Mouse (Mus musculus) midbrain, embryonic 11.5 days (tissue): ENCODE measurements around the gene Ddx18. TPM values are rescaled to one million over a fixed set of nuclear protein-coding genes. Genes with fewer than 3 reads are reported as not detected.
A peak's percentile ranks its signal among the peaks of the same experiment; 100 is the strongest.

Experiments used
- ATAC-seq: fragments of 200-750 bp; cut with Nextera tagmentation; 2 replicates; pipeline ENCODE4 v1.8.0; 2017; ENCODE audit warnings: moderate TSS enrichment, moderate library complexity; ENCODE audit not compliant: low FRiP score
- DNase-seq: peaks from one replicate; pipeline ENCODE4 v3.0.0; 2015; ENCODE audit warnings: low spot score; ENCODE audit errors: missing footprints
- H3K27ac ChIP-seq: fragments of 300-500 bp; sonication (generic); 2 replicates; pipeline ENCODE4 v1.5.1; 2014; ENCODE audit warnings: low read depth, low read length
- H3K27me3 ChIP-seq: fragments of 300-500 bp; sonication (generic); 2 replicates; pipeline ENCODE4 v1.6.1; 2014; ENCODE audit warnings: mild to moderate bottlenecking, low read length, moderate library complexity, mixed read lengths; ENCODE audit not compliant: control insufficient read depth, insufficient read depth
- H3K36me3 ChIP-seq: fragments of 300-500 bp; sonication (generic); 2 replicates; pipeline ENCODE4 v1.6.1; 2014; ENCODE audit warnings: mild to moderate bottlenecking, low read length, moderate library complexity, mixed read lengths; ENCODE audit not compliant: control insufficient read depth, insufficient read depth
- H3K4me1 ChIP-seq: fragments of 300-500 bp; sonication (generic); 2 replicates; pipeline ENCODE4 v1.6.1; 2014; ENCODE audit warnings: low read length; ENCODE audit not compliant: control insufficient read depth, insufficient read depth
- H3K4me2 ChIP-seq: fragments of 300-500 bp; sonication (generic); 2 replicates; pipeline ENCODE4 v1.6.1; 2014; ENCODE audit warnings: mild to moderate bottlenecking, moderate library complexity
- H3K4me3 ChIP-seq: fragments of 300-500 bp; sonication (generic); 2 replicates; pipeline ENCODE4 v1.5.1; 2014; ENCODE audit warnings: low read depth, low read length
- H3K9ac ChIP-seq: fragments of 300-500 bp; sonication (generic); 2 replicates; pipeline ENCODE4 v1.6.1; 2014; ENCODE audit warnings: low read length
- H3K9me3 ChIP-seq: fragments of 300-500 bp; sonication (generic); 2 replicates; pipeline ENCODE4 v1.6.1; 2016; ENCODE audit warnings: low read length; ENCODE audit not compliant: control insufficient read depth
- WGBS: fragments of 180-500 bp; shearing (Covaris S2); extraction: QIAGEN DNeasy Blood & Tissue Kit; methylation state at CpG from one replicate; pipeline ENCODE4 v1.1.7; 2014; 5-methylcytosine and 5-hydroxymethylcytosine counted together
- polyA plus RNA-seq: library from polyadenylated mRNA; unstranded; fragments of >200 nt; fragmentation: Nextera tagmentation; extraction: Ambion mirVana; gene quantifications from 2 replicates; pipeline ENCODE4 v1.2.1, GENCODE M21; 2014

The Ddx18 gene
- polyA plus RNA-seq, 1 experiment from 2014 or later: 76.3 TPM

DNA sequence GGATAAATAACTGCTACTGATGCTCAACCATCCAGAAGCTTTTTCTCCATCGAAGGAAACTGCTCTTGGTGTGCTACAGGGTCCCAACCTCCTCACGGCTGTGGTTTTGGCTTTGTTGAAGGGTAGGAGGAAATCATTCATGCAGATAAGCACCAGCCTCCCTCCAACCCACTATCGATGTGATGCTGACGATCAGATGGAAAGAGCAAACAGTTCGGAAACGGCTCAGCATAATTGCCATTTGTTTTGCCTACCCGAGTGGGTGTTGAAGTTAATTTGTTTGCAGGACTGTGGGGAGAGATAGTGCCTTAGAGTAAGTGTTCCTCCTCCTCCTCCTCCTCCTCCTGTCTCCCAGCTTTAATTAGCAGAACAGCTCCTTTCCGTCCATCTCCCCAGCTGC, 27.4 kb downstream of the Ddx18 start:
- DNase-seq: no peak
- WGBS: 83% methylated on average over 8 of the region's 8 CpGs
- H3K36me3 ChIP-seq: no peaks in the 10 kb centered on the region
- no peak overlapping the region for H3K9ac ChIP-seq
- no peak overlapping the region for H3K4me3 ChIP-seq
- no peak overlapping the region for H3K27ac ChIP-seq
- no peaks in the 10 kb centered on the region for H3K4me1 ChIP-seq
- no peak overlapping the region for H3K4me2 ChIP-seq
- H3K27me3 ChIP-seq: no peaks in the 10 kb centered on the region
- H3K9me3 ChIP-seq: no peaks in the 10 kb centered on the region
- ATAC-seq: no peak

DNA sequence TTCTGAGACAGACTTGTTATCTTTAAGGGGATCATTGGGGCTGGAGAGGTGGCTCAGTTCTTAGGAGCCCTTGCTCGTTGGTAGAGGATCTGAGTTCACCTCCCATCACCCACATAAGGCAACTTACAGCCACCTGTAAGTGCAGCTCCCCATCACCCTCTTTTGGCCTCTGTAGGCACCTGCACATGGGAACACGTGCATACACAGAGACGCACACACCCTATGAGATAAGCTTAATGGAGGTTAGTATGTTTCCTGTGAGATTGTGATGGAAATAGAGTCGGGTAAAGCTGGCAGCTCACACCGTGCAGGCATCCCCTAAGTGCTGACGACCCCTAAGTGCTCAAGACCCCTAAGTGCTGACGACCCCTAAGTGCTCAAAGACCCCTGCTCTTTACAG, 36.4 kb downstream of the Ddx18 start:
- H3K9ac ChIP-seq: no peak overlapping the region
- peaks cover 18% of the 10 kb centered on the region for H3K27me3 ChIP-seq
- ATAC-seq: no peak
- no peaks in the 10 kb centered on the region for H3K36me3 ChIP-seq
- no peak for DNase-seq
- H3K9me3 ChIP-seq: no peaks in the 10 kb centered on the region
- H3K4me2 ChIP-seq: no peak overlapping the region
- no peak overlapping the region for H3K27ac ChIP-seq
- H3K4me3 ChIP-seq: no peak overlapping the region
- 72% methylated on average over 7 of the region's 7 CpGs for WGBS
- H3K4me1 ChIP-seq: peaks cover 11% of the 10 kb centered on the region

DNA sequence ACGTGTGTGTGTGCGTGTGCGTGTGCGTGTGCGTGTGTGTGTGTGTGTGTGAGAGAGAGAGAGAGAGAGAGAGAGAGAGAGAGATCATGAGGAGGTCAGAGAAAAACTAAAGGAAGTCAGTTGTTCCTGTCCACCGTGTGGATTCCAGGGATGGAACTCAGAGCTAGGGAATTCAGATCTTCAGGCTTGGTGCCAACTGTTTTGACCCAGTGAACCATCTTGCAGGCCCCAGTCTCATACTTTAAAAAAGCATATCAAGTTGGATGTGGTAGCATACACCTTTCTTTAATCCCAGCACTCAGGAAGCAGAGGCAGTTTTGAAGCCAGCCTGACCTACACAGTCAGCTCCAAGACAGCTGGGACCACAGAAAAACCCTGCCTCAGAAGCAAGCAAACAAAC, 38.5 kb downstream of the Ddx18 start:
- DNase-seq: no peak
- H3K9me3 ChIP-seq: no peaks in the 10 kb centered on the region
- H3K27ac ChIP-seq: no peak overlapping the region
- no peak overlapping the region for H3K4me3 ChIP-seq
- H3K36me3 ChIP-seq: no peaks in the 10 kb centered on the region
- ATAC-seq: no peak
- H3K9ac ChIP-seq: no peak overlapping the region
- H3K4me1 ChIP-seq: peaks cover 11% of the 10 kb centered on the region
- 89% methylated on average over 6 of the region's 6 CpGs for WGBS
- H3K27me3 ChIP-seq: peaks cover 18% of the 10 kb centered on the region
- H3K4me2 ChIP-seq: no peak overlapping the region

DNA sequence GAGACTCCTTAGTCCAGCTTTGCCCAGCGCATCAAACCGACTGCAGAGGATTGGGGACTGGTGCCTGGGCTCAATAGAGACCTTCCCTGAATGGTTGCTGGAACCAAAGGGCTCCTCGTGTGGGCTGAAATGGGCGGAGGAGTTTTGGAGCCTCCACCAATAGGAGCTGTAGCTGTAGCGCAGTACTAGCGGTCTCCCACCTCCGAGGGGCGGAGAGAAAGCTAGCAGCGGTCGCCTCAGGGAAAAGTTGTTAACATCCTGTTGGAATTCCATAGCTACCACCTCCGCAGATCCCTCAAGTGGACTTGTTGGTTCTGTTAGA, 39.4 kb downstream of the Ddx18 start, which contains the start of gene Htr5b:
Gene Htr5b (minus strand): TSS at position 67 of the 322 bp plus-strand sequence.
- Histone ChIP-seq H3K27me3 (peaks cover 18% of the 10 kb centered on the region), H3K27ac (no peak within 1 kb of the TSS), H3K4me3 (peak within 1 kb of the TSS; percentile 30), H3K4me1 (peaks cover 11% of the 10 kb centered on the region), H3K9me3 (no peaks in the 10 kb centered on the region), H3K36me3 (no peaks in the 10 kb centered on the region), H3K4me2 (peak within 1 kb of the TSS; percentile 45), H3K9ac (no peak within 1 kb of the TSS)
- under 1% methylated on average over 11 of the region's 11 CpGs for WGBS
- ATAC-seq (peak; percentile 94), DNase-seq (no peak)

DNA sequence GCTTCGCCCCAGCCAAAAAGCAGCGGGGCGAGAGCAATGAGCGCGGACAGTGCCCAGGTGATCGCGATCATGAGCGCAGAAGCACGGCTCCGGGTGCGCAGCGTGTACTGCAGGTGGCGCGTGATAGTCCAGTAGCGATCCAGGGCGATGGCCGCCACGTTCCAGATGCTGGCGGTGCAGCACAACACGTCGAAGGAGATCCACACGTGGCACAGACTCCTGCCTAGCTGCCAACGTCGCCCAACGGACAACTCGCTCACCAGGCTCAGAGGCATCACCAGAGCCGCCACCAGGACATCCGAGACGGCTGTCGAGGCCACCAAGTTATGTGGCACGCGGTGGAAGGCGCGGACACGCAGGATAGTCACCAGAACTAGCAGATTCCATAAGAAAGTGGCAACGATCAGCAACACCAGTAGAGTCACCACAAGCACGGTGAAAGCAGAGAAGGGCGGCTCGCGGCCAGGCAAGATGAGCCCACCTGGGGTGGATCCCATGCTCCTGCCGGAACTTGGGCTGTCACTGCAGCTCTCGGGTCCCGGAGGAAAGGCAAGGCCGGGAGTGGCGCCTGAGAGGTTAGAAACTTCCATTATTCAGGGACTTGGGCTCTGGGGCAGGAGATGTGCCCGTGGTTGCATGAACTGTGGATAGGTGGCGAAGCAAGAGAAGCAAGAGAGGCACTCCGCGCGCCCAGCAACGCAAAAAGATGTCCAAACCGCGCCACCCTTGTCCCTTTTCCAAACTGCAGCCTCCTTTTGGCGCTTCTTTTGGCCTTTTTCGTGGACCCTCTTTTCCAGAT, 40.0 kb downstream of the Ddx18 start:
- Histone ChIP-seq H3K9me3 (no peaks in the 10 kb centered on the region), H3K9ac (no peak overlapping the region), H3K4me3 (peak overlapping the region; percentile 30), H3K27ac (no peak overlapping the region), H3K27me3 (peaks cover 18% of the 10 kb centered on the region), H3K4me1 (peaks cover 11% of the 10 kb centered on the region), H3K4me2 (peak overlapping the region; percentile 45), H3K36me3 (no peaks in the 10 kb centered on the region)
- 12% methylated on average over 55 of the region's 55 CpGs for WGBS
- peak; percentile 95 for DNase-seq
- ATAC-seq: peak; percentile 56

DNA sequence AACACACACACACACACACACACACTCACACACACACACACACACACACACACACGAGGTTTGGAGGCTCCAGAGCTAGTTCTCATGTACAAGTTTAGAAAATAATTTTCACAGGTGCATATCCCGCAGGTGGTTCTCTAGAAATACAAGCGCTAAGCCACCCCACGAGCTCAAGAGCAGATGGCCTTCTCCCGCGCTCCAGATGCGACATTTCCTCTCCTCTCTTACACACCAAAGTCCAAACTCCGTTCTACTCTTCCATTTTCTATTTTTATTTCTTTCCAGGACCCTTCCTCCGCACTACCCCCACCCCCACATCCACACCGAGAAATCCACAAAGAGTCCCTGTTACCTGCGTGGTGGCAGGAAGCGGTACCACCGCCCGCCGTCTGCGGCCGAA, 40.7 kb downstream of the Ddx18 start:
- Histone ChIP-seq H3K9ac (no peak overlapping the region), H3K9me3 (no peaks in the 10 kb centered on the region), H3K4me1 (peaks cover 11% of the 10 kb centered on the region), H3K4me2 (peak overlapping the region; percentile 45), H3K36me3 (no peaks in the 10 kb centered on the region), H3K27ac (no peak overlapping the region), H3K27me3 (peaks cover 18% of the 10 kb centered on the region), H3K4me3 (peak overlapping the region; percentile 30)
- ATAC-seq: no peak
- 52% methylated on average over 17 of the region's 17 CpGs for WGBS
- DNase-seq: no peak

DNA sequence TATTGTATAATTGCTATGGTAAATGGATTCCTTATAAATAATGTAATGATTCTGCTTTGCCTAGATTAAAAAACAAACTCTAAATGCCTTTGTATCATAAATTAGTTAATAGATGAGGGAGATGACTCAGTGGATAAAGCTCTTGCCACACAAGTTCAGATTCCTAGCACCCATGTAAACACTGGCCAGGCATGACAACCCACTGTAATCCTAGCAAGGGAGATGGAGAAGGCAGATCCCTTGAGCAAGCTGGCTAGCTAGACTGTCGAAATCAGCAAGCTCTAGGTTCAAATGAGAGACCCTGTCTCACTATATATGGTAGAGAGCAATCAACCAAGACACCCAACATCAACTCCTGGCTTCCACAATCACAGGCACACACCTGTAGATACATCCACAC, 49.2 kb downstream of the Ddx18 start:
- no peak overlapping the region for H3K9ac ChIP-seq
- H3K27ac ChIP-seq: no peak overlapping the region
- ATAC-seq (no peak), DNase-seq (no peak)
- H3K4me1 ChIP-seq: no peaks in the 10 kb centered on the region
- WGBS: 48% methylated on average over 1 of the region's 1 CpGs
- H3K27me3 ChIP-seq: no peaks in the 10 kb centered on the region
- no peak overlapping the region for H3K4me2 ChIP-seq
- H3K36me3 ChIP-seq: no peaks in the 10 kb centered on the region
- no peak overlapping the region for H3K4me3 ChIP-seq
- H3K9me3 ChIP-seq: no peaks in the 10 kb centered on the region

DNA sequence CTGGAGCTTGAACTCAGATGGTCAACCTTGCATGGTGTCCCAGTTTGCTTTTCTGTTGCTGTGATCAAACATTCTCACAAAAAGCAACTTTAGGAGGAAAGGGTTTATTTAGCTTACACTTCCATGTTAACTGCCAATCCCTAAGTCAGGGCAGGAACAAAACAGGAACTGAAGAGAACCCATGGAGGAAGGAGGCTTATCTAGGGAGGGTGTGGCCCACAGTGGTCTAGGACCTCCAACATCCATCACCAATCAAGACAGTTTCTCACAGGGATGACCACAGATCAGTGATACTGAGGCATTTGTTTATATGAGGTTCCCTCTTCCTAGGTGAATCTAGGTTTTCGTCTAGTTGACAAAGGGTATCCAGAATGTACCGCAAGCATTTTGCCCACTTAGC, 55.8 kb downstream of the Ddx18 start:
- 98% methylated on average over 2 of the region's 2 CpGs for WGBS
- H3K4me2 ChIP-seq: no peak overlapping the region
- no peak for ATAC-seq
- no peak for DNase-seq
- no peak overlapping the region for H3K9ac ChIP-seq
- H3K9me3 ChIP-seq: no peaks in the 10 kb centered on the region
- no peaks in the 10 kb centered on the region for H3K27me3 ChIP-seq
- H3K27ac ChIP-seq: no peak overlapping the region
- H3K4me3 ChIP-seq: no peak overlapping the region
- no peaks in the 10 kb centered on the region for H3K4me1 ChIP-seq
- no peaks in the 10 kb centered on the region for H3K36me3 ChIP-seq

DNA sequence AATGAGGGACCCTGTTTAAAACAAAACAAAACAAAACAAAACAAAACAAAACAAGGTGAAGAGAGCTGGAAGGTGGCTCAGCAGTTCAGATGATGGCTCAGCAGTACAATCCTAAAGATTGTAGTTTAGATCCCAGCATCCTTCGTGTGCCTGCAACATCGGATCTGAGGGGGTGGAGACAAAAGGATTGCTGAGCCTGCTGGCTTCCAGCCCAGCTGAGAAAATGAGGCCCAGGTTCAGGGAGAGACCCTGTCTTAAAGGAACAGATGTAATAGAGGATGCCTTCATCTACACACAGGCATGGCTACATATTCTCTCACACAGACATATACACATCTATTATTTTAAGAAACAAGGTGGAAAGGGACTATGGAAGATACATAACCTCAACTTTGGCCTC, 56.6 kb downstream of the Ddx18 start:
- ATAC-seq (no peak), DNase-seq (no peak)
- no peak overlapping the region for H3K9ac ChIP-seq
- H3K4me2 ChIP-seq: no peak overlapping the region
- no peaks in the 10 kb centered on the region for H3K9me3 ChIP-seq
- H3K27ac ChIP-seq: no peak overlapping the region
- no peak overlapping the region for H3K4me3 ChIP-seq
- 56% methylated on average over 2 of the region's 2 CpGs for WGBS
- H3K36me3 ChIP-seq: no peaks in the 10 kb centered on the region
- H3K27me3 ChIP-seq: no peaks in the 10 kb centered on the region
- no peaks in the 10 kb centered on the region for H3K4me1 ChIP-seq
